Mouse (Mus musculus) cerebellum, adult 11 months (tissue): ENCODE measurements around the gene Phrf1.

Source experiments
- DNase-seq: peaks from one replicate; pipeline ENCODE4 v3.0.0; 2022

Phrf1 gene

GRCm38 (mm10) chr7:141294479-141294878, 65.9 kb downstream of the Phrf1 start:
- no peak for DNase-seq

GRCm38 (mm10) chr7:141297926-141298650, 69.5 kb downstream of the Phrf1 start:
- DNase-seq, result no peak

GRCm38 (mm10) chr7:141299175-141299574, 70.6 kb downstream of the Phrf1 start:
- DNase-seq, result peak; percentile 69

GRCm38 (mm10) chr7:141301386-141301785, 72.8 kb downstream of the Phrf1 start:
- DNase-seq, result peak; percentile 66

GRCm38 (mm10) chr7:141302702-141303268, 74.2 kb downstream of the Phrf1 start:
- no peak for DNase-seq

GRCm38 (mm10) chr7:141304537-141304936, 76.0 kb downstream of the Phrf1 start:
- DNase-seq, result no peak
